ENCODE assay signal across 1 mouse cellular context in the genomic region with DNA sequence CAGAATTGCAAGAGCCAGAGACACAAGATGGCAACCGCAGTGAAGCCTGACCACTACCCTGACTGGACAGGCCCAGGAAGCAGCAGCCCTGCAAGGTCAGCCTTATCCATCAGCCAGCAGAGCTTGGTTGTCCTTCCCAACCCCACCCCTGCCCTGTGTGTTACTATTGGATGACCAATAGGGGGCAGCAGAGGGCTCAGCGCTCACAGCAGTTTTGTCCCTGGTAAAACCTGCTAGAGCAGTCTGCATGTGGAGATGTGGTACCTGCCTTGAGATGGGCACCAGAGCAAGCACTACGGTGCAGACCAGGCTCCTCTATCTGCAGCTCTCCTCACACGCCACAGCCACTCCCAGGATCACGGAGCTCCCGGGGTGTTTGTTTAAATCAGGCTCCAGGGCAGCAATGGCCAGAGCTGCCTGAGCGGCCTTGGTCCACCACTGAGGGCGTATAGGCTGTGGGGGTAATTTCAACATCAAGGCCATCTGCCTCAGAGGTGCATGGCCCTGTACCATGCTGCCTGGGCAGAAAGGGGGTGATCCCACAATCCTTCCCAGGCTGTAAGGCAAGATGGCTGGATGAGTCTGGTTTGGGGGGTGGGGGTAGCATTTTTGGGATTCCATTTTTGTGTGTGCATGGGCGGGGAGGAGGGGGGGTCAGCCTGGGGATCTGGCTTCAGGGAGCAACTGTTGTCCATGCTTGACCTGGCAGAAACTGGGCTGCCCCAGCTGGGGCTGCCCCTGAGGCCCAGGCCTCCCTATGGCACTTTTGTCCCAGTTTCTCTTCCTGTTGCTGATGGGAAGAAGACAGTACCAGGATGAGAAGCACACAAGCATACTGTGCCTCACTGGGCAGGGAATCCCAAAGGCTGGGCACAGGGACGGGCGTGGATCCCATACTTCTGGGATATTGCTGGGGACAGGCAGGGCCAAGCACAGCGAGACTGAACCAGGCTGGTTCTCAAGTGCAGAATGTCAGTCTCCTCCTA.
A peak's percentile ranks its signal among the peaks of the same experiment; 100 is the strongest.
TF ChIP-seq lines count a peak whose summit lies in the region.

No protein-coding gene starts in this region.

TF ChIP-seq in MEL, 35 proteins besides CTCF, POLR2A, EP300 and RAD21:
- TF ChIP-seq SMC3 (IDR thresholded peaks at IDR 0.05; ENCODE audit: low read depth, low read length): peak; percentile 79
- TF ChIP-seq MAZ (IDR thresholded peaks at IDR 0.05; ENCODE audit: low read depth, low read length): peak; percentile 69; the same call in 1 of the 2 replicates
- TF ChIP-seq SIN3A (IDR thresholded peaks at IDR 0.05; ENCODE audit: low read length): peak; percentile 26; the same call in 1 of the 2 replicates
- TF ChIP-seq MYC (IDR thresholded peaks at IDR 0.05; ENCODE audit: low read depth, low read length): 0 out of 2 replicates have a peak, but pooled peaks have one; percentile 39
- no peak for TF ChIP-seq NELFE (IDR thresholded peaks at IDR 0.05; ENCODE audit: low read depth, low read length)
- no peak for TF ChIP-seq ZNF384 (IDR thresholded peaks at IDR 0.05; ENCODE audit: low read depth, low read length)
- no peak for TF ChIP-seq GABPA (IDR thresholded peaks at IDR 0.05; ENCODE audit: low read depth, low read length)
- no peak for TF ChIP-seq TBP (IDR thresholded peaks at IDR 0.05; ENCODE audit: low read depth, low read length)
- TF ChIP-seq ZC3H11A (IDR thresholded peaks at IDR 0.05; ENCODE audit: low read depth, low read length): peak; percentile 59
- no peak for TF ChIP-seq ZMIZ1 (IDR thresholded peaks at IDR 0.05; ENCODE audit: low read depth, low read length)
